Mouse (Mus musculus) stomach, embryonic 15.5 days (tissue): ENCODE data around the gene Slc4a5. TPM values are rescaled to one million over a fixed set of nuclear protein-coding genes. Genes with fewer than 3 reads are reported as not detected.
A peak's percentile ranks its signal among the peaks of the same experiment; 100 is the strongest.

Experiments used
- ATAC-seq: fragments of 200-750 bp; cut with Nextera tagmentation; 2 replicates; pipeline ENCODE4 v1.8.0; 2017; ENCODE audit warnings: low read depth, moderate number of reproducible peaks, moderate TSS enrichment; ENCODE audit not compliant: insufficient read depth, low FRiP score
- H3K27ac ChIP-seq: fragments of 300-500 bp; sonication (generic); 2 replicates; pipeline ENCODE4 v1.5.1; 2015; ENCODE audit warnings: mild to moderate bottlenecking, inconsistent platforms
- H3K27me3 ChIP-seq: fragments of 300-500 bp; sonication (generic); replicated peaks from 2 replicates; pipeline ENCODE4 v1.6.1; 2015; ENCODE audit warnings: inconsistent platforms
- H3K36me3 ChIP-seq: fragments of 300-500 bp; sonication (generic); 2 replicates; pipeline ENCODE4 v1.6.1; 2015; ENCODE audit warnings: inconsistent platforms
- H3K4me1 ChIP-seq: fragments of 300-500 bp; sonication (generic); 2 replicates; pipeline ENCODE4 v1.6.1; 2015; ENCODE audit warnings: inconsistent platforms
- H3K4me2 ChIP-seq: fragments of 300-500 bp; sonication (generic); 2 replicates; pipeline ENCODE4 v1.6.1; 2015; ENCODE audit warnings: mild to moderate bottlenecking, inconsistent platforms
- H3K4me3 ChIP-seq: fragments of 300-500 bp; sonication (generic); replicated peaks from 2 replicates; pipeline ENCODE4 v1.5.1; 2015; ENCODE audit warnings: inconsistent platforms
- H3K9ac ChIP-seq: fragments of 300-500 bp; sonication (generic); 2 replicates; pipeline ENCODE4 v1.6.1; 2015; ENCODE audit warnings: inconsistent platforms
- H3K9me3 ChIP-seq: fragments of 300-500 bp; sonication (generic); 2 replicates; pipeline ENCODE4 v1.6.1; 2016; ENCODE audit warnings: inconsistent platforms
- WGBS: fragments of 180-500 bp; shearing (Covaris S2); methylation state at CpG from one replicate; pipeline ENCODE4 v1.1.7; 2015; 5-methylcytosine and 5-hydroxymethylcytosine counted together
- polyA plus RNA-seq: library from polyadenylated mRNA; unstranded; fragments of >200 nt; fragmentation: Nextera tagmentation; extraction: Ambion mirVana; gene quantifications from 2 replicates; pipeline ENCODE4 v1.2.1, GENCODE M21; 2015

The Slc4a5 gene
- polyA plus RNA-seq, 1 experiment from 2014 or later = 0.40 TPM

- H3K4me3 ChIP-seq = no peak overlapping the region
- no peaks in the 10 kb centered on the region for H3K9me3 ChIP-seq
- no peak overlapping the region for H3K4me2 ChIP-seq
- 48% methylated on average over 15 of the region's 15 CpGs for WGBS
- H3K9ac ChIP-seq = no peak overlapping the region
- H3K27ac ChIP-seq = no peak overlapping the region
- no peak; the same call in 1 of the 2 replicates for ATAC-seq
- no peaks in the 10 kb centered on the region for H3K27me3 ChIP-seq
- no peaks in the 10 kb centered on the region for H3K4me1 ChIP-seq
- H3K36me3 ChIP-seq = peaks cover 60% of the 10 kb centered on the region
Observed at GRCm38 (mm10) chr6:83197345-83198004, 22.2 kb upstream of the Slc4a5 start.

- 73% methylated on average over 4 of the region's 4 CpGs for WGBS
- H3K36me3 ChIP-seq = peaks cover 12% of the 10 kb centered on the region
- H3K27me3 ChIP-seq = no peaks in the 10 kb centered on the region
- H3K27ac ChIP-seq = no peak overlapping the region
- no peak overlapping the region for H3K4me3 ChIP-seq
- H3K9me3 ChIP-seq = no peaks in the 10 kb centered on the region
- H3K4me2 ChIP-seq = no peak overlapping the region
- no peak for ATAC-seq
- H3K4me1 ChIP-seq = 0 out of 2 replicates have a peak, but pooled peaks cover 4% of the 10 kb centered on the region
- H3K9ac ChIP-seq = no peak overlapping the region
Observed at GRCm38 (mm10) chr6:83203320-83203719, 16.3 kb upstream of the Slc4a5 start.

GRCm38 (mm10) chr6:83205851-83206250 is 13.8 kb upstream of the Slc4a5 start:
- no peak overlapping the region for H3K4me2 ChIP-seq
- ATAC-seq = no peak

GRCm38 (mm10) chr6:83206321-83206720 is 13.3 kb upstream of the Slc4a5 start:
- no peaks in the 10 kb centered on the region for H3K36me3 ChIP-seq
- H3K27me3 ChIP-seq = no peaks in the 10 kb centered on the region
- no peak for ATAC-seq
- no peak overlapping the region for H3K27ac ChIP-seq
- H3K9ac ChIP-seq = no peak overlapping the region
- H3K4me3 ChIP-seq = no peak overlapping the region
- H3K4me2 ChIP-seq = no peak overlapping the region
- H3K4me1 ChIP-seq = 0 out of 2 replicates have a peak, but pooled peaks cover 10% of the 10 kb centered on the region
- H3K9me3 ChIP-seq = no peaks in the 10 kb centered on the region
- 57% methylated on average over 11 of the region's 11 CpGs for WGBS

More at GRCm38 (mm10) chr6:83205851-83206250, 13.8 kb upstream of the Slc4a5 start:
- Histone ChIP-seq H3K27me3 (no peaks in the 10 kb centered on the region), H3K4me3 (no peak overlapping the region), H3K4me1 (0 out of 2 replicates have a peak, but pooled peaks cover 10% of the 10 kb centered on the region), H3K27ac (no peak overlapping the region), H3K9ac (no peak overlapping the region), H3K9me3 (no peaks in the 10 kb centered on the region), H3K36me3 (no peaks in the 10 kb centered on the region)
- WGBS = 80% methylated on average over 3 of the region's 3 CpGs

GRCm38 (mm10) chr6:83207361-83208049 is 12.1 kb upstream of the Slc4a5 start:
- WGBS = 59% methylated on average over 9 of the region's 9 CpGs
- ATAC-seq = no peak
- Histone ChIP-seq H3K27me3 (no peaks in the 10 kb centered on the region), H3K9me3 (no peaks in the 10 kb centered on the region), H3K9ac (no peak overlapping the region), H3K4me3 (no peak overlapping the region), H3K4me1 (0 out of 2 replicates have a peak, but pooled peaks cover 10% of the 10 kb centered on the region), H3K27ac (no peak overlapping the region), H3K36me3 (no peaks in the 10 kb centered on the region), H3K4me2 (no peak overlapping the region)

GRCm38 (mm10) chr6:83208050-83208400 is 11.6 kb upstream of the Slc4a5 start:
- WGBS = 86% methylated on average over 2 of the region's 2 CpGs
- Histone ChIP-seq H3K27me3 (no peaks in the 10 kb centered on the region), H3K4me1 (0 out of 2 replicates have a peak, but pooled peaks cover 10% of the 10 kb centered on the region), H3K27ac (no peak overlapping the region), H3K36me3 (no peaks in the 10 kb centered on the region), H3K9ac (no peak overlapping the region), H3K9me3 (no peaks in the 10 kb centered on the region), H3K4me2 (no peak overlapping the region), H3K4me3 (no peak overlapping the region)
- no peak for ATAC-seq

- WGBS = 24% methylated on average over 2 of the region's 2 CpGs
- Histone ChIP-seq H3K9ac (no peak overlapping the region), H3K9me3 (no peaks in the 10 kb centered on the region), H3K36me3 (no peaks in the 10 kb centered on the region), H3K4me2 (no peak overlapping the region), H3K4me1 (0 out of 2 replicates have a peak, but pooled peaks cover 10% of the 10 kb centered on the region), H3K27me3 (no peaks in the 10 kb centered on the region), H3K4me3 (no peak overlapping the region), H3K27ac (no peak overlapping the region; the same call in 1 of the 2 replicates)
- peak; percentile 25; the same call in 1 of the 2 replicates for ATAC-seq
Observed at GRCm38 (mm10) chr6:83210495-83210894, 9.1 kb upstream of the Slc4a5 start.

GRCm38 (mm10) chr6:83211526-83211925 is 8.1 kb upstream of the Slc4a5 start:
- Histone ChIP-seq H3K36me3 (no peaks in the 10 kb centered on the region), H3K27me3 (no peaks in the 10 kb centered on the region), H3K4me1 (0 out of 2 replicates have a peak, but pooled peaks cover 10% of the 10 kb centered on the region), H3K4me2 (no peak overlapping the region), H3K9ac (no peak overlapping the region), H3K4me3 (no peak overlapping the region), H3K27ac (no peak overlapping the region), H3K9me3 (no peaks in the 10 kb centered on the region)
- ATAC-seq = no peak
- WGBS = 24% methylated on average over 5 of the region's 5 CpGs

GRCm38 (mm10) chr6:83215002-83215666 is 4.5 kb upstream of the Slc4a5 start:
- Histone ChIP-seq H3K4me3 (no peak overlapping the region), H3K9me3 (no peaks in the 10 kb centered on the region), H3K9ac (no peak overlapping the region), H3K4me1 (0 out of 2 replicates have a peak, but pooled peaks cover 6% of the 10 kb centered on the region), H3K27me3 (no peaks in the 10 kb centered on the region), H3K4me2 (no peak overlapping the region), H3K27ac (no peak overlapping the region), H3K36me3 (no peaks in the 10 kb centered on the region)
- 12% methylated on average over 7 of the region's 7 CpGs for WGBS
- ATAC-seq = peak; percentile 59; the same call in 1 of the 2 replicates

- Histone ChIP-seq H3K4me2 (no peak overlapping the region), H3K4me3 (no peak overlapping the region), H3K27me3 (no peaks in the 10 kb centered on the region), H3K27ac (no peak overlapping the region), H3K36me3 (no peaks in the 10 kb centered on the region), H3K4me1 (0 out of 2 replicates have a peak, but pooled peaks cover 4% of the 10 kb centered on the region), H3K9ac (no peak overlapping the region), H3K9me3 (no peaks in the 10 kb centered on the region)
- 44% methylated on average over 2 of the region's 2 CpGs for WGBS
- no peak for ATAC-seq
Observed at GRCm38 (mm10) chr6:83231486-83231885, 11.9 kb downstream of the Slc4a5 start.

GRCm38 (mm10) chr6:83233306-83233705 is 13.7 kb downstream of the Slc4a5 start:
- no peaks in the 10 kb centered on the region for H3K9me3 ChIP-seq
- WGBS = 80% methylated on average over 4 of the region's 4 CpGs
- no peak overlapping the region for H3K27ac ChIP-seq
- H3K4me2 ChIP-seq = no peak overlapping the region
- no peak overlapping the region for H3K9ac ChIP-seq
- no peaks in the 10 kb centered on the region for H3K36me3 ChIP-seq
- no peak for ATAC-seq
- H3K4me3 ChIP-seq = no peak overlapping the region
- peaks cover 7% of the 10 kb centered on the region; the same call in 1 of the 2 replicates for H3K4me1 ChIP-seq
- H3K27me3 ChIP-seq = peaks cover 5% of the 10 kb centered on the region; the same call in 1 of the 2 replicates
